Mouse (Mus musculus) ES-E14 (cell line): ENCODE data around the gene Plcxd1.

Experiments
- CHD2 ChIP-seq: IDR thresholded peaks from 2 replicates; pipeline ENCODE4 v1.6.1; 2014; ENCODE audit warnings: mild to moderate bottlenecking, low read depth, low read length, inconsistent platforms
- HCFC1 ChIP-seq: IDR thresholded peaks from 2 replicates; pipeline ENCODE4 v1.6.1; 2012; ENCODE audit warnings: low read length, inconsistent platforms, borderline replicate concordance; ENCODE audit not compliant: insufficient read depth
- ZC3H11A ChIP-seq: IDR thresholded peaks from 2 replicates; pipeline ENCODE4 v1.6.1; 2012; ENCODE audit warnings: low read depth, mild to moderate bottlenecking, inconsistent platforms, low read length, borderline replicate concordance

- no peak for TF ChIP-seq ZC3H11A
- no peak for TF ChIP-seq HCFC1
- no peak for TF ChIP-seq CHD2
Observed at GRCm38 (mm10) chr5:110086161-110086866, 13.5 kb upstream of the Plcxd1 start.
